Mouse (Mus musculus): ENCODE data around the gene Gm30302.
"Not testable (repeated sequence)": the region's sequence is repeated elsewhere in the genome, so short reads cannot be mapped to it uniquely, and the experiment has no call there.

Gene Gm30302

GRCm38 (mm10) chr13:49798901-49799300 is at the start of gene Gm30302:
Gene Gm30302, minus strand, starts transcription at chr13:49799001.
- DNase-seq (ENCODE audit: extremely low read depth, low read depth, low spot score): no peak

GRCm38 (mm10) chr13:49846751-49847150 is 48.0 kb upstream of the Gm30302 start:
- no peak for DNase-seq (ENCODE audit: extremely low read depth, low read depth, low spot score)

DNA sequence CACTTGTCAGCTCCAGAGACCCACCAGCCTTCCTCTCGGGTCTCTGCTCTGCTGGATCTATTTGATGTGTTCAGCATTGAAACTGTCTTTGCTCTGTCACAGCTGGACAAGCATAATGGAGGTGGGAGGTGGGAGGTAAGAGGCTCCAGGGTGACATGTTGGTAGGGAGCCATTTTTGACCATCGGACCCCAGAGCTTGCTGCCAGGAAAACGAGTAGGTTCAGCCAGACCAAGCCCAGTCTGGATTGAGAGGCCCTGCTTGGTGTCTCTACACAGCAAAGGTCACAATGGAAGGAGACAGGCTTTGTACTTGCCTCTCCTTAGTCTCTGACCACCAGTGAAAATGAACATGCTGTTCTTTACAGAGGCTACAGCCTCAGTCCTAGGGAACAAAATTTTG is 47.3 kb upstream of the Gm30302 start:
- no peak for DNase-seq (ENCODE audit: extremely low read depth, low read depth, low spot score)

DNA sequence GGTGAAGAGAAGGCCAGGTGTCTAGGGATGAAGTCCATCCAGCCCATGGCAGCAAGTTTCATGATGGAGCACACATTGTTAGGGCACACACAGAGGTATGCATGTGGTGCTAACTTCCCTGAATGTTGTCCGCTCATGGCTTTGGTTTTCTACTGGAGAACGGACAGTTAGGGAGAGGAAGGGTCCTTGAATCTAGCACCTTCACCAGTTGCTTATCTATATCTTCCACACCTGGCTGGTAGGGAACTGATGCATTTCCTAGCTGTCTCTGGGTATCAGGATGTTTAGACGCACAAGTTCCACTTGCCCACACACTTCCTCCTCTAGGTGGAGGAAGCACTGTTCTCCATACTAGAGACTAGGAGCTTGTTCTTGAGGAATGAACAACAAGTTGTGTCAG is 46.9 kb upstream of the Gm30302 start:
- no peak for DNase-seq (ENCODE audit: extremely low read depth, low read depth, low spot score)

DNA sequence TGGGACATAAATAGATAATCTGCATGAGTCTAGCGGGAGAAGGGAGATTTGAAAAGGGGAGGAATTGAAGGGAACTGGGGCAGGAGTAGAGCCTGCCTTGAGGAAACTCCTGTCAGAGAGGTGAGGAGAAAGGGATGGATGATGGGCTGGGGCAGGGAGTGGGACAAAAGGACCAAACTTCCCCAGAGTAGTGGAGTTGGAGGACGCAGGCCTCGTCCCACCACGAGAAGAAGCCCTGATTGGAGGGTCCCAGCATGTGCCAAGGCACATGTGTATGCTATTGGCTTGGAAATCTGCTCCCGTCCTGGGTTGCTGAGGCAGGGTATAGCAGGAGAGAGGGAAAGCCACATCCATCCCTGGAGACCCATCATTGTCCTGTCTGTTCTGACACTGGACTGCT is 45.3 kb upstream of the Gm30302 start:
- no peak for DNase-seq (ENCODE audit: extremely low read depth, low read depth, low spot score)

DNA sequence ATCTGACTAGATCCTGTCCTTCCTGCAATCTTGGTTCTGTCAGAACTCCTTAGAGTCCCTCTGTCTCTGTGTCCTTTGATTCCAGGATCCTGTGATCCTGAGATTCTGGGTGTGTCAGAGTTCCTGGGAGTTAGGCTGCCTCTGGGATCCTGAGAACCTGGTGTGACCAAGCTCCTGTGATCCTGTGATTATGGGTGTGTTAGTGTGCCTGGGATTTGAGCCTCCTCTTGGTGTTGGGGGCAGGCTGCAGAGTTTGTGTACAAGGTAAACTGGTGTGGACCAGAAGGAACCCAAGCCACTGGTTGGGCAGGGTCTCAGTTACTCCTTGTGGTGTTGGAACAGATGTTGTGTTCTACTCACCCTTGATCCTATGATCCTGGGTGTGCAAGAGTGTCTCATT is 42.4 kb upstream of the Gm30302 start:
- no peak for DNase-seq (ENCODE audit: extremely low read depth, low read depth, low spot score)

GRCm38 (mm10) chr13:49830355-49830754 is 31.6 kb upstream of the Gm30302 start:
- no peak for DNase-seq (ENCODE audit: extremely low read depth, low read depth, low spot score)

GRCm38 (mm10) chr13:49825300-49825699 is 26.5 kb upstream of the Gm30302 start:
- DNase-seq (ENCODE audit: extremely low read depth, low read depth, low spot score): no peak

DNA sequence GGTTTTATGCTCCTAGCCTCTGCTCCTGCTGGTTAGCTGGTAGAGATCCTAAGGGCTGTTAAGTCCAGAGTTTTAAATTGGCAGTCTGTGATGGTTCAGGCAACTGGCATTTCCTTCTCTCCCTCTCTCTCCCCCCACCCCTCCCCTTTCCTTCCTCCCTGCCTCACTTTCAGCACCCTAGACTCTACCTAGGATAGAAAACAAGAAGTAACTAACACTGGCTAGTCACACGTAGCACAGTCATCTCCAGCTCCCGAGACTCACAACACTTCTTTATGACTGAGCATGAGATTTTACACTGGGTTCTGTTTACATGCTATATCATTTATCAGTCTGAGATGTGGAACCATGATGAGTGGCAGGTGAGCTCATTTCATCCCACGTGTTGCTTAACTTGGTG is 16.2 kb upstream of the Gm30302 start:
- no peak for DNase-seq (ENCODE audit: extremely low read depth, low read depth, low spot score)

DNA sequence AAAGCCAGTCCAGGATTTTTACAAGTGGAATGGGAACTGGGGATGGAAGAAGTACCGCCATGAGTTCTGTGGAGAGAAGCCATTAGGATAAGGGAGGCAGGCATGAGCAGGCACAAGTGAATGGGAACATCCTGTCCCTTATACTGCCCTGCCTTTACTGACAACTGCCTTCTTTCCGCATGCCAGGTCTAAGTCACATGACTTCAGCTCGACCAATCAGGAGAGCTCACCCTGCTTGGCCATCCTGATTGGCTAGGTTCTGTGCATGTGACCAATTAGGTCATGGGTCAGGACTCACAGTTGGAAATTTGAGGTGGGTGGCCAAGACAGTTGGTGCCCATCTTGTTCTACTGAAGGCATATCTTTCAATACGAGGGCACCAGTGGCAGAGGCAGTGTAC is 15.6 kb upstream of the Gm30302 start:
- DNase-seq (ENCODE audit: extremely low read depth, low read depth, low spot score): no peak

- no peak for DNase-seq (ENCODE audit: extremely low read depth, low read depth, low spot score)
Observed at GRCm38 (mm10) chr13:49807146-49807545, 8.3 kb upstream of the Gm30302 start.

GRCm38 (mm10) chr13:49788563-49789393 is 10.0 kb downstream of the Gm30302 start:
- no peak for DNase-seq (ENCODE audit: extremely low read depth, low read depth, low spot score)

GRCm38 (mm10) chr13:49783899-49784298 is 14.9 kb downstream of the Gm30302 start:
- no peak for DNase-seq (ENCODE audit: extremely low read depth, low read depth, low spot score)

DNA sequence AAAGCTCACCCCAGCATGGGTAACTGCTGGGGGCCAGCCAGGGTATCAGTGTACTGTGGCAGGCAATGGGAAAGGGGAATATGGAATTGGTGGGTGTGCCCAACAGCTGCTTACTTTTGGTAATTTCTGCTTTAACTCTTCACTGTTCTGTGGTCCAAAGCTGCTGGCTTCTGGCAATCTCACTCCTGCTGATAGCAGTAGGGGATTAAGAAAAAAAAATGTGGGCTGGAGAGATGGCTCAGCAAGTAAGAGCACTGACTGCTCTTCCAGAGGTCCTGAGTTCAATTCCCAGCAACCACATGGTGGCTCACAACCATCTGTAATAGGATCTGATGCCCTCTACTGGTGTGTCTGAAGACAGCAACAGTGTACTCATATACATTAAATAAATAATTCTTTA is 27.3 kb downstream of the Gm30302 start:
- DNase-seq (ENCODE audit: extremely low read depth, low read depth, low spot score): not testable (repeated sequence)

DNA sequence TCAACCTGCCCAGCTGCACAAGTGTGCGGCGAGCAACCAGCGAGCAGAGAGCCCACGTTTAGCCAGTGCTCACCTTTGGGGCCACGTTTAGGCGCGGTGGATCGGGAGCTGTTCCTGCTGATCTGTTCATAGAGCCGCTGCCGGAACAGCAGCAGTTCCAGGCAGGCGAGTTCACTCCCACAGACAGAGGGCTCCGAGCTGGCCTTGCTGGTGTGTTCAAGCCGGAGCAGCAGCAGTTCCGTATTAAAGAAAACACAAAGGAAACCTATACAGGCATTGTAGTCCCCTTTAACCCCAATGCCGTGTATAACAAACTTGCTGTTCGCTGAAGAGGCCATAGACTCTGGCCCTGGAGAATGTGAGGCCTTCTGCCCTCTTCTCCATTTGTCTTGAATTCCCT is 29.7 kb downstream of the Gm30302 start:
- DNase-seq (ENCODE audit: extremely low read depth, low read depth, low spot score): no peak

DNA sequence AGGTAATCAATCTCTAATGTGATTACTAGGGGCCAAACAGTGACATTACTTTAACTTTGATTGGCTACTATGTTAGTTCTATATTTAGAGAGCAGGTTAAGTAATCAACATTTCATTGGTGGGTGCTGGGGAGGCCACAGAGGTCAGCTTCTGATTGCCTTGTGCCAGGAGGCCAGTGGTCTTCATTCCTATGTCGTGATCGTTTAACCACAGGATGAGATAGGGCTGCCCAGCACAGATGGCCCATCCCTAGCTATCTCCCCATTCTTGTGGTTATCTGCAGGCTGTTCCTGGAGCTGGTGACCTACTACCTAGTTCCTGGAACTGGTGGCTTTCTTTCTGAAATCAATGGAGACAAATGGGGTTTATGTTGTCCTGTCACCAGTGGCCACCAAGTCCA is 30.8 kb downstream of the Gm30302 start:
- DNase-seq (ENCODE audit: extremely low read depth, low read depth, low spot score): no peak

- no peak for DNase-seq (ENCODE audit: extremely low read depth, low read depth, low spot score)
Observed at GRCm38 (mm10) chr13:49766269-49766668, 32.5 kb downstream of the Gm30302 start.

- no peak for DNase-seq (ENCODE audit: extremely low read depth, low read depth, low spot score)
Observed at GRCm38 (mm10) chr13:49765306-49765705, 33.5 kb downstream of the Gm30302 start.

DNA sequence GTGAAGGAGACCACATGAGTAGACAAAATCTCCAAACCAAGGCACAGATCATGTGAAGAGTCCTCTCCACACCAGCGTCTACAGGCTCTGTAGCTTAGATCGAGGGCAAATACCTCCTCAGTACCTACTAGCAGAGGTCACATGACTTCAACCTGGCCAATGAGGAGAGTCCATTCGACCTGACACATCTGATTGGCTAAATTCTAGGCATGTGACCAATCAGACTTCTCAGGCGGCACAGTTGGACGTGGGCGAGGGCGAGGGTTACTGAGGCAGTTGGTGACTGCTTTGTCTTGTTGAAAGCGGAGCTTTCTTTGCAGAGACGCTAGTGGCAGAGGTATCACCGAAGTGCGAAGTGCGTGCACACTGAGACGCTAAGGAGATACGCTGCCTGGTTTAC is 36.6 kb downstream of the Gm30302 start:
- no peak for DNase-seq (ENCODE audit: extremely low read depth, low read depth, low spot score)

- DNase-seq (ENCODE audit: extremely low read depth, low read depth, low spot score): no peak
Observed at GRCm38 (mm10) chr13:49760675-49761074, 38.1 kb downstream of the Gm30302 start.

GRCm38 (mm10) chr13:49757966-49758365 is 40.8 kb downstream of the Gm30302 start:
- DNase-seq (ENCODE audit: extremely low read depth, low read depth, low spot score): no peak

GRCm38 (mm10) chr13:49756591-49756990 is 42.2 kb downstream of the Gm30302 start:
- no peak for DNase-seq (ENCODE audit: extremely low read depth, low read depth, low spot score)

Data from fat pad, adult 2 months (tissue).